Mouse (Mus musculus): ENCODE measurements around the gene Foxp1. TPM values are rescaled to one million over a fixed set of nuclear protein-coding genes. Genes with fewer than 3 reads are reported as not detected.
A peak's percentile ranks its signal among the peaks of the same experiment; 100 is the strongest.

The Foxp1 gene
- polyA plus RNA-seq, 1 experiment from 2014 or later: 107 TPM

DNA sequence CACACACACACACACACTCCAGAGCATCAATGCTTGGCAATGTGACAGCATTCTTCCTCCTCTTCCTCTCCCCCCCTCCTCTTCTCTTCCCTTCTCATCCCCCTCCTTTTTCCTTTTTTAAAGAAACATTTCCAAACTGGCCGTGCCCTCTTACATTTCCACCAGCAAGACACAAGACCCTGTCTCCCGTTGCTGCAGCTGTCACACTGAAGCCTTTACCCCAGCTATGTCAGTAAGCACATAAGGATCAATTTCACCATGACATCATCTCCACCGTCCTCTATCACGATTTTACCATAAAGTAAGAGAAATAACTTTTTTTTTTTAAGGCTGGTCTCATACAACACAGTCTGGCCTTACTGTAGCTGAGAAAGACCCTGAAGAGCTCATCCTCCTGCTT is 410.7 kb downstream of the Foxp1 start:
- Histone ChIP-seq H3K36me3 (replicated peaks) (peaks cover 3% of the 10 kb centered on the region; the same call in 1 of the 2 replicates), H3K4me1 (0 out of 2 replicates have a peak, but pooled peaks cover 2% of the 10 kb centered on the region), H3K4me3 (no peak overlapping the region), H3K27me3 (replicated peaks; ENCODE audit: low read depth, poor library complexity, severe bottlenecking) (no peaks in the 10 kb centered on the region), H3K27ac (replicated peaks) (no peak overlapping the region), H3K9me3 (no peaks in the 10 kb centered on the region)
- DNase-seq (ENCODE audit: low spot score): no peak
- 77% methylated on average over 4 of the region's 4 CpGs for WGBS

DNA sequence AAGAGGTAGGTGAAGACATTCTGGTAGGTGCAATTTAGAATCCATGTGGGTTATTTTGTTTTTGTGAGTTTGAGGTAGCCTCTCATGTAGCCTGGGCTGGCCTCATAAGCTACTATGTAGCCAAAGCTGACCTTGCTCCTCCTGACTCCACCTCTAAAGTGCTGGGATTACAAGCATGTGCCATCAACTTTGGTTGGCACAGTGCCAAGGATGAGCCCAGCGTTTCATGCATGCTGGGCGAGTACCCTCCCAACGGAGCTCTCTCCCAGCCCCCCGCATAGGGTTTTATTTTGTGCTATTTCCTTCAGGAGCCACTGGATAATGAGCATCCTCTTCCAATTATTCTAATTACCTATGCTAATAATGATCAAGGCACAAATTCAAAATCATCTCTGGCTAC is 414.1 kb downstream of the Foxp1 start:
- H3K9me3 ChIP-seq: no peaks in the 10 kb centered on the region
- no peak overlapping the region for H3K27ac ChIP-seq (replicated peaks)
- DNase-seq (ENCODE audit: low spot score): no peak
- H3K4me1 ChIP-seq: peaks cover 20% of the 10 kb centered on the region
- peaks cover 3% of the 10 kb centered on the region; the same call in 1 of the 2 replicates for H3K36me3 ChIP-seq (replicated peaks)
- H3K4me3 ChIP-seq: no peak overlapping the region
- 89% methylated on average over 4 of the region's 4 CpGs for WGBS
- H3K27me3 ChIP-seq (replicated peaks; ENCODE audit: low read depth, poor library complexity, severe bottlenecking): no peaks in the 10 kb centered on the region

DNA sequence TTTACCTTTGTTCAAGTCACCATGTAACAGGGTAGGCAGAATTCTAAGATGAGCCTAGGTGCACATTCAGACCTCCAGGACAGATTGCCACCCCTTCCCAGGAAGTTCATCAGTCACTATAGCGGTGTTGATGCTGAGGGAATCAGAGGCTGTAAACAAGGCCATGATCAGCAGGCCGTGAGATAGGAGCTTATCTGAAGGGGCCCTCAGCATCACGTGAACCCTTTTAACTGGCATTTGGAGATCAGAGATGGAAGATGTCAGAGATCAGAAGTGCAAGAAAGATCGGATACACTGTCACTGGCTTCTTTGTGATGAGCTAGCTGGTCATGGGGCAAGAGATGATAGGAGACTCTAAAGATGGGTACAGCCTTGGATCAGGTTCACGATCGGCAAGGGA is 414.8 kb downstream of the Foxp1 start:
- Histone ChIP-seq H3K36me3 (replicated peaks) (peaks cover 3% of the 10 kb centered on the region; the same call in 1 of the 2 replicates), H3K27ac (replicated peaks) (no peak overlapping the region), H3K27me3 (replicated peaks; ENCODE audit: low read depth, poor library complexity, severe bottlenecking) (no peaks in the 10 kb centered on the region), H3K4me1 (peaks cover 26% of the 10 kb centered on the region), H3K9me3 (no peaks in the 10 kb centered on the region), H3K4me3 (no peak overlapping the region)
- no peak for DNase-seq (ENCODE audit: low spot score)
- WGBS: 95% methylated on average over 6 of the region's 6 CpGs

DNA sequence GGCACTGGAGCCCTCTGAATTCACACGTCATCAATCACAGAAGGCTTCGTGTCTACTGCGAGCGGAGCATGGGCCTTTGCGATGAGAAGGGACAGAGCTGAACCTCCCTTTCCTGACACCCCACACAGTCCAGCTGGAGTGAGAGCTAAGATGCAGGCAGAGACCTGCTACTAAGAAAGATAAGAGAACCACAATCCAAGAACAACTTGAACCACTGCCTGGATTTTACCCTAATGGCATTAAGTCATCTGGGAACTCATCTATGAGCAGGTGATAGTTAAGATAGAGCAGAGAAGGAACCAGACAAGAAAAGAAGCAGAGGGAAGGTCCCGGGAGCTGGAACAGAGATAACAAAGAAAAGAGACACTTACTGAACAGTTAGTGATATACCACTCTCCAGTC is 415.4 kb downstream of the Foxp1 start:
- H3K4me1 ChIP-seq: peaks cover 28% of the 10 kb centered on the region
- no peak overlapping the region; the same call in 1 of the 2 replicates for H3K27ac ChIP-seq (replicated peaks)
- peaks cover 3% of the 10 kb centered on the region; the same call in 1 of the 2 replicates for H3K36me3 ChIP-seq (replicated peaks)
- H3K4me3 ChIP-seq: no peak overlapping the region
- H3K27me3 ChIP-seq (replicated peaks; ENCODE audit: low read depth, poor library complexity, severe bottlenecking): no peaks in the 10 kb centered on the region
- H3K9me3 ChIP-seq: no peaks in the 10 kb centered on the region
- no peak for DNase-seq (ENCODE audit: low spot score)
- 96% methylated on average over 6 of the region's 6 CpGs for WGBS

DNA sequence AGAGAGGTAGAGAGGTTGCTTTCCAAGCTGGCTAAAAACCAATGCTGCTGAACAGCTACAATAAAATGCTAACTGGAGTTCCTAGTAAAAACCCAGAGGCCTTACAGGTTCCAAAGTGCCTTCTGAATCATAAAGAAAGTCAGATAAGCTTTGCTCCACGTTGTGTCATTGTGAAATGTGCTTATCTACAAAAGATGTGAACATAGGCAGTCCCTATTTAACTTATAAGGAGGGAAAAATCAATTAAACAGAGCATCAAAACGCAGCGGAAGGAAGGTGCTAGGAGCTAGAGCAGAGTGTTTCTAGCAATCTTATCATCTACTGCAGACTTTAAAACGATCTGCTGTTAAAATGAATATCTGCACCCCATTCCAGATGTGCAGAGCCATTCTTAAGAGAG is 416.5 kb downstream of the Foxp1 start:
- Histone ChIP-seq H3K4me1 (peaks cover 39% of the 10 kb centered on the region), H3K36me3 (replicated peaks) (peaks cover 3% of the 10 kb centered on the region; the same call in 1 of the 2 replicates), H3K27ac (replicated peaks) (no peak overlapping the region), H3K4me3 (no peak overlapping the region), H3K27me3 (replicated peaks; ENCODE audit: low read depth, poor library complexity, severe bottlenecking) (no peaks in the 10 kb centered on the region), H3K9me3 (no peaks in the 10 kb centered on the region)
- 84% methylated on average over 4 of the region's 4 CpGs for WGBS
- DNase-seq (ENCODE audit: low spot score): no peak

DNA sequence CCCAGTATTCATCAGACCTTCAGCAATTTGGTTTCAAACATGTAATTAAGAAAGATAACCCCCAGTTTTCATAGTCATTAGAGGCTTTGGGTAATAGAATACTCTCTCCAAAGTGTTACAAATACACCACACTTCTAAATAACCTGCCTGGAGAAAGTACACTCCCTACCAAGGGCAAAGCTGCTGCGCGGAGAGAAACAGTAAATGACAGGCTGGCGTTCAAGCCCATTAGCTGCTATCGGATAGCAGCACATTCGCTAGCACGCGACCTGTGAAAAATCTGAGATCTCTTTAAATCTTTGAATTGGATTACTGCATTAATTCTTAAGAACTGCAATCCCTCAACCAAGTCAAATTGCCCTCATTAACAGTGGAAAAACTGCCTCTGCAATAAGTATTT is 418.1 kb downstream of the Foxp1 start:
- no peaks in the 10 kb centered on the region for H3K36me3 ChIP-seq (replicated peaks)
- DNase-seq (ENCODE audit: low spot score): no peak
- H3K27me3 ChIP-seq (replicated peaks; ENCODE audit: low read depth, poor library complexity, severe bottlenecking): no peaks in the 10 kb centered on the region
- H3K4me3 ChIP-seq: no peak overlapping the region
- peaks cover 54% of the 10 kb centered on the region for H3K4me1 ChIP-seq
- H3K9me3 ChIP-seq: no peaks in the 10 kb centered on the region
- 51% methylated on average over 7 of the region's 7 CpGs for WGBS
- H3K27ac ChIP-seq (replicated peaks): no peak overlapping the region

DNA sequence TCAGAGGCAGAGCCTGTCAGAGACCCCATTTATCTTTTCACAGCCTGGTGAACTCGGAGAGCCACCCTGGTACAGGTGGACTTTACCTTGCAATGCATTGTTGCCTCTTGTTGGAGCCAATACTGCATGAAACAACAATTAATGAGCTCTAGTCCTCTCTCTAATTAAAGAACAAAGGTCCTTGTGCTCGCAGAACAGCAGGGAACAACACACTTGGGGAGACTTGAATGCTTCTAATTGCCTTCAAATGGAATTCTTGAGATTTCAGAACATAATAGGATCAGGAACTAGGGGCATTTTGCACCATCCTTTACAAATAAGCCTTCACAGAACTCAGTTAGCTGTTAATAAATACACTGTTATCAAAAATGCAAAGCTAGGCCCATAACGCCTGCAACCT is 418.6 kb downstream of the Foxp1 start:
- Histone ChIP-seq H3K4me1 (peaks cover 59% of the 10 kb centered on the region), H3K27me3 (replicated peaks; ENCODE audit: low read depth, poor library complexity, severe bottlenecking) (no peaks in the 10 kb centered on the region), H3K27ac (replicated peaks) (no peak overlapping the region; the same call in 1 of the 2 replicates), H3K4me3 (no peak overlapping the region), H3K9me3 (no peaks in the 10 kb centered on the region), H3K36me3 (replicated peaks) (no peaks in the 10 kb centered on the region)
- no peak for DNase-seq (ENCODE audit: low spot score)
- WGBS: 46% methylated on average over 3 of the region's 3 CpGs

DNA sequence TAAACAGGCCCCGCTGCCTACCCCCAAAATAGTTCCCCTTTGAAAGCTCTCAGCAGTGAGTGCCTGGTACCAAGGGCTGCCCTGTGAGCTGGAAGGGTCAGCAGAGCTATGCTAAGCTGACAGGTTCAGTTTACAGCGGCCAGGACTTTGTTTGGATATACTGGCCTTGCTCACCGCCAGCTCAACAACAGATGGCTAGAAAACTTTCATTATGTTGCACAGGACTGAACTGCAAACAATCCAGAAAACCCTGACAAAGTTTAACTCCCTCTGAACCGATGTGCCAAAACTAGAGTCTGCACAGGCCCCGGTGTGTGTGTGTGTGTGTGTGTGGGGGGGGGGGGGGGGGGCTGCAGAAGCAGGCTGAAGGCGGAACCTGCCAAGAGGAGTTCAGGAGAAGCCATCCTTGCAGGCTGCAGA is 421.0 kb downstream of the Foxp1 start:
- Histone ChIP-seq H3K36me3 (replicated peaks) (no peaks in the 10 kb centered on the region), H3K27ac (replicated peaks) (peak overlapping the region; percentile 80), H3K27me3 (replicated peaks; ENCODE audit: low read depth, poor library complexity, severe bottlenecking) (0 out of 2 replicates have a peak, but pooled peaks cover 6% of the 10 kb centered on the region), H3K4me1 (peaks cover 80% of the 10 kb centered on the region), H3K4me3 (peak overlapping the region; percentile 28), H3K9me3 (no peaks in the 10 kb centered on the region)
- peak; percentile 76 for DNase-seq (ENCODE audit: low spot score)
- WGBS: 4% methylated on average over 6 of the region's 6 CpGs

DNA sequence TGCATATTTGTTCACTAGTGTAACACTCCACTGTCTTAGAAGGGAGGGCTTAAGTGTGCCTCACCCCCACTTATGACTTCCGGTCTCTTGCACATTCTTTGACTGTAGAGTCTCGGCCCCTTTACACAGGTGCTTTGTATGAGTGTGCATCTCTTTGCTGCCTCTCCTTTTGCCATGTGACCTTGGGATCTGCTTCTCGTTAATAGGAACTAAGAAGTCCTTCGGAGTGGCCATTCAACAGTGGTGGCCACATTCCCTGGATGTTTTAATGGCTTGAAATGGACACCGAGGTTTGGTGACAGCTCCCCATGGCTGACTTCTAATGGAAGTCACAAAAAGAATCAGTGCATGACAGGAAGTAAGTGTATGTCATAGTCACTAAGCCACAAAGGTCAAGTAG is 422.2 kb downstream of the Foxp1 start:
- peak; percentile 35 for DNase-seq (ENCODE audit: low spot score)
- Histone ChIP-seq H3K4me1 (peaks cover 92% of the 10 kb centered on the region), H3K9me3 (no peaks in the 10 kb centered on the region), H3K4me3 (no peak overlapping the region), H3K27me3 (replicated peaks; ENCODE audit: low read depth, poor library complexity, severe bottlenecking) (0 out of 2 replicates have a peak, but pooled peaks cover 6% of the 10 kb centered on the region), H3K36me3 (replicated peaks) (no peaks in the 10 kb centered on the region), H3K27ac (replicated peaks) (peak overlapping the region; percentile 80; the same call in 1 of the 2 replicates)
- 11% methylated on average over 5 of the region's 5 CpGs for WGBS

DNA sequence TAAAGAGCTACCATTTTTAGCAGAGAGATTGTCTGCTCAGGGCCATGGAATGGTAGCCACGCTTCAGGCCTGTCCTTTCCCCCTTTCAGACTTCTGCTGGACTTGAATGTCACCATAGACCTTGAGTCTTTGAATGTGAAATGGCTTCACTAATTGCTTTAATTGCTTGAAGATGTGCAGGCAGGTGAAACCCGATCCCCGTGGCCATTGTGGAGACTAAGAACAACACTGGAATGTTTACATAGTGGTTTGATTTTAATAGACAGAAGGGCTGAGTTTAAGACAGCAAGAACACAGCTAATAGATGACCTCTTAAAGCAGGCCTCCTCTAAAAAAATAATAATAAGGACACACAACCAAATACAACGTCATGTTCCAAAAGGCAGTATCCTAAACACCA is 422.7 kb downstream of the Foxp1 start:
- 0 out of 2 replicates have a peak, but pooled peaks cover 6% of the 10 kb centered on the region for H3K27me3 ChIP-seq (replicated peaks; ENCODE audit: low read depth, poor library complexity, severe bottlenecking)
- 13% methylated on average over 4 of the region's 4 CpGs for WGBS
- no peak overlapping the region for H3K4me3 ChIP-seq
- peak overlapping the region; percentile 48; the same call in 1 of the 2 replicates for H3K27ac ChIP-seq (replicated peaks)
- peak; percentile 78 for DNase-seq (ENCODE audit: low spot score)
- H3K36me3 ChIP-seq (replicated peaks): no peaks in the 10 kb centered on the region
- no peaks in the 10 kb centered on the region for H3K9me3 ChIP-seq
- peaks cover 94% of the 10 kb centered on the region for H3K4me1 ChIP-seq

DNA sequence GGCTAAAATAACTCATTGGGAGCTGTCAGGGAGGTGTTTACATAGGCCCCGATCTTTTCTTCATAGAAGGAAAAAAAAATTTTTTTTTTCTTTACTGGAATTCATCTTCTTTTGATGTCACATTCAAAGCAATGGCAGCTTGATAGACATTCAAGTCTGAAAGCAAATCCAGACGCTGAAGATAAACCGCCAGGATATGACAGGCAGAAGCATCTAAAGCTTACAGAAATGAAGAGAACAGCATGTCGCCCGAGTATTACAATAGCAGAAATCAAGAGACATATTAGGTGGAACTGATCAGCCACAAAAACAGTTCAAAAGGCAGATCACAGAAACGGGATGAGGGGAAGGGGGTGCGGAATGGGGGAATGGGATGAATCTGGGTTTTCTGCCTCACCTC is 425.3 kb downstream of the Foxp1 start:
- 61% methylated on average over 7 of the region's 7 CpGs for WGBS
- no peak for DNase-seq (ENCODE audit: low spot score)
- Histone ChIP-seq H3K9me3 (no peaks in the 10 kb centered on the region), H3K36me3 (replicated peaks) (no peaks in the 10 kb centered on the region), H3K4me1 (peaks cover 91% of the 10 kb centered on the region), H3K27ac (replicated peaks) (peak overlapping the region; percentile 63; the same call in 1 of the 2 replicates), H3K4me3 (no peak overlapping the region), H3K27me3 (replicated peaks; ENCODE audit: low read depth, poor library complexity, severe bottlenecking) (0 out of 2 replicates have a peak, but pooled peaks cover 6% of the 10 kb centered on the region)

DNA sequence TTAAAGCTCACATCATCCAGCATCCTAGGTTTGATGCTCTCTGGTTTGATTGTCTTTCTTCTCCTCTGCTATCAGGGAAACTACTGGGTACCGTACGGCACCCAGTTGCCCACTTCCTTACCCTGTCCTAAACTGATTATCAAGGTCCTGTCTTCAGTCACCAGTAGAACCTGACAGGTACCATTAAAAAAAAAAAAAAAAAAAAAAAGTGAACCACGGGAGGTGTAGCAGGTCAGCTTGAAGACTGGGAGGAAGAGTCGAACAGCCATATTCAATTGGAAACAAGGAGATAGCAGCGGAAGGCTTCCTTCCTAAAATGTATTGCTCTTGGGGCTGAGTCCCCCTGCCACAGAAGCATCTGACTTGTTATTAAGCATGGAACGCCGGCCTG is 425.8 kb downstream of the Foxp1 start:
- Histone ChIP-seq H3K27ac (replicated peaks) (peak overlapping the region; percentile 81), H3K4me1 (peaks cover 86% of the 10 kb centered on the region), H3K9me3 (no peaks in the 10 kb centered on the region), H3K36me3 (replicated peaks) (no peaks in the 10 kb centered on the region), H3K4me3 (no peak overlapping the region), H3K27me3 (replicated peaks; ENCODE audit: low read depth, poor library complexity, severe bottlenecking) (0 out of 2 replicates have a peak, but pooled peaks cover 6% of the 10 kb centered on the region)
- DNase-seq (ENCODE audit: low spot score): no peak
- 76% methylated on average over 7 of the region's 7 CpGs for WGBS

DNA sequence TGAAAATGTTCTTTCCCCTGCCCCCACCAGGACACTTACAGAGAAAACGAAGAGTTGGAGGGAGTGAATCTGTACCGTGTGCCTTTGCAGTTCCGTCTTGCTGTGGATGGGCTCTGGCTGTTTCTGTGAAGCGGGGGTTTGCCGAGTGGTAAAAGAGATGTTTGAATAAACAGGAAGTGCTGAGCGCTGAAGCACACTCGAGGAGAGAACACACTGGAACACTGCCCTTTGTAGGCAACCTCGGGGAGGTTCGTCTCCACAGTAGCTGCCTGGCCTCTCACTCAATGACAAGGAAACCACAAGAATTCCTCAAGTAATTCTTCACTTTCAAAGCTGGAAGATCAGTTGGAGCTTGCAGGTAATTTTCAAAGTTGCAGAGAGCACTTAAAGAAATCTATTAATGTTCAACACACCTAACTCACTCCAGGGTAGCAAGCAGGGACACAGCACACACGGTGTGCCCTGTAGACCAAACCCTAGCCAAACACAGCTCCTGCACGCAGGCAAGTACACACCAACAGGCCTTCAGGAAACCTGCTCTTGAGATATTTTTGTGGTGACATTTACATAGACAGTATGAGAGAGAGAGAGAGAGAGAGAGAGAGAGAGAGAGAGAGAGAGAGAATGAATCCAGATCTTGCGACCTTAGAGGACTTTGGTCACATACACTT is 426.3 kb downstream of the Foxp1 start:
- DNase-seq (ENCODE audit: low spot score): peak; percentile 39
- Histone ChIP-seq H3K27me3 (replicated peaks; ENCODE audit: low read depth, poor library complexity, severe bottlenecking) (0 out of 2 replicates have a peak, but pooled peaks cover 6% of the 10 kb centered on the region), H3K9me3 (no peaks in the 10 kb centered on the region), H3K27ac (replicated peaks) (peak overlapping the region; percentile 81), H3K36me3 (replicated peaks) (no peaks in the 10 kb centered on the region), H3K4me1 (peaks cover 85% of the 10 kb centered on the region), H3K4me3 (peak overlapping the region; percentile 41; the same call in 1 of the 2 replicates)
- WGBS: 27% methylated on average over 12 of the region's 12 CpGs

All from embryonic facial prominence, embryonic 10.5 days (tissue).